Mouse (Mus musculus) heart, embryonic 11.5 days (tissue): Measurements from ENCODE around the gene Ldb3. TPM values are rescaled to one million over a fixed set of nuclear protein-coding genes. Genes with fewer than 3 reads are reported as not detected.
A peak's percentile ranks its signal among the peaks of the same experiment; 100 is the strongest.

Experiments
- ATAC-seq: fragments of 200-750 bp; cut with Nextera tagmentation; replicated peaks from 2 replicates; pipeline ENCODE4 v1.8.0; 2017; ENCODE audit warnings: moderate library complexity; ENCODE audit not compliant: insufficient number of reproducible peaks, low FRiP score, low TSS enrichment
- H3K27ac ChIP-seq: fragments of 300-500 bp; sonication (generic); 2 replicates; pipeline ENCODE4 v1.5.1; 2014; ENCODE audit warnings: mild to moderate bottlenecking, low read depth, low read length
- H3K27me3 ChIP-seq: fragments of 300-500 bp; sonication (generic); 2 replicates; pipeline ENCODE4 v1.6.1; 2014; ENCODE audit warnings: mild to moderate bottlenecking, low read length, mixed read lengths; ENCODE audit not compliant: control insufficient read depth, insufficient read depth
- H3K36me3 ChIP-seq: fragments of 300-500 bp; sonication (generic); 2 replicates; pipeline ENCODE4 v1.6.1; 2014; ENCODE audit warnings: mild to moderate bottlenecking, low read length, moderate library complexity, mixed read lengths; ENCODE audit not compliant: control insufficient read depth, insufficient read depth
- H3K4me1 ChIP-seq: fragments of 300-500 bp; sonication (generic); 2 replicates; pipeline ENCODE4 v1.6.1; 2014; ENCODE audit warnings: low read length; ENCODE audit not compliant: control insufficient read depth, insufficient read depth
- H3K4me2 ChIP-seq: fragments of 300-500 bp; sonication (generic); 2 replicates; pipeline ENCODE4 v1.6.1; 2014; ENCODE audit warnings: mild to moderate bottlenecking, moderate library complexity
- H3K4me3 ChIP-seq: fragments of 300-500 bp; sonication (generic); 2 replicates; pipeline ENCODE4 v1.5.1; 2014; ENCODE audit warnings: low read depth, low read length
- H3K9ac ChIP-seq: fragments of 300-500 bp; sonication (generic); 2 replicates; pipeline ENCODE4 v1.6.1; 2014; ENCODE audit warnings: mild to moderate bottlenecking, low read depth, low read length, moderate library complexity
- H3K9me3 ChIP-seq: fragments of 300-500 bp; sonication (generic); replicated peaks from 2 replicates; pipeline ENCODE4 v1.6.1; 2016; ENCODE audit warnings: low read length; ENCODE audit not compliant: control insufficient read depth
- WGBS: fragments of 180-500 bp; shearing (Covaris S2); extraction: QIAGEN DNeasy Blood & Tissue Kit; methylation state at CpG from one replicate; pipeline ENCODE4 v1.1.7; 2014; ENCODE audit not compliant: insufficient replicate concordance; 5-methylcytosine and 5-hydroxymethylcytosine counted together
- polyA plus RNA-seq: library from polyadenylated mRNA; unstranded; fragments of >200 nt; fragmentation: Nextera tagmentation; extraction: Ambion mirVana; gene quantifications from 2 replicates; pipeline ENCODE4 v1.2.1, GENCODE M21; 2014

Gene Ldb3
- polyA plus RNA-seq, 1 experiment from 2014 or later: 221 TPM

GRCm38 (mm10) chr14:34508187-34508840, 80.2 kb downstream of the Ldb3 start:
- H3K4me2 ChIP-seq: peak overlapping the region; percentile 14
- no peaks in the 10 kb centered on the region for H3K9me3 ChIP-seq
- H3K36me3 ChIP-seq: no peaks in the 10 kb centered on the region
- H3K4me1 ChIP-seq: peaks cover 31% of the 10 kb centered on the region
- H3K9ac ChIP-seq: no peak overlapping the region
- WGBS: 53% methylated on average over 4 of the region's 4 CpGs
- peak; percentile 67 for ATAC-seq
- no peaks in the 10 kb centered on the region for H3K27me3 ChIP-seq
- no peak overlapping the region for H3K27ac ChIP-seq
- no peak overlapping the region for H3K4me3 ChIP-seq

- H3K36me3 ChIP-seq: no peaks in the 10 kb centered on the region
- peaks cover 32% of the 10 kb centered on the region for H3K4me1 ChIP-seq
- no peak overlapping the region for H3K4me2 ChIP-seq
- H3K27me3 ChIP-seq: no peaks in the 10 kb centered on the region
- ATAC-seq: no peak
- H3K9ac ChIP-seq: no peak overlapping the region
- no peaks in the 10 kb centered on the region for H3K9me3 ChIP-seq
- 37% methylated on average over 7 of the region's 7 CpGs for WGBS
- no peak overlapping the region for H3K27ac ChIP-seq
- no peak overlapping the region for H3K4me3 ChIP-seq
Observed at GRCm38 (mm10) chr14:34505309-34505708, 83.2 kb downstream of the Ldb3 start.

- Histone ChIP-seq H3K4me2 (no peak overlapping the region), H3K36me3 (no peaks in the 10 kb centered on the region), H3K4me1 (peaks cover 41% of the 10 kb centered on the region), H3K9me3 (no peaks in the 10 kb centered on the region), H3K27ac (no peak overlapping the region), H3K27me3 (no peaks in the 10 kb centered on the region), H3K9ac (0 out of 2 replicates have a peak overlapping the region, but pooled peaks have one; percentile 34), H3K4me3 (no peak overlapping the region)
- WGBS: 85% methylated on average over 5 of the region's 5 CpGs
- ATAC-seq: no peak
Observed at GRCm38 (mm10) chr14:34504377-34504776, 84.1 kb downstream of the Ldb3 start.

GRCm38 (mm10) chr14:34503759-34504158, 84.7 kb downstream of the Ldb3 start:
- Histone ChIP-seq H3K27me3 (no peaks in the 10 kb centered on the region), H3K36me3 (no peaks in the 10 kb centered on the region), H3K4me3 (no peak overlapping the region), H3K9me3 (no peaks in the 10 kb centered on the region), H3K4me2 (peak overlapping the region; percentile 72), H3K4me1 (peaks cover 45% of the 10 kb centered on the region), H3K27ac (peak overlapping the region; percentile 99), H3K9ac (no peak overlapping the region)
- no peak for ATAC-seq
- WGBS: 63% methylated on average over 6 of the region's 6 CpGs

- H3K9ac ChIP-seq: peak within 1 kb of the TSS; percentile 100
- peaks cover 42% of the 10 kb centered on the region for H3K4me1 ChIP-seq
- peak within 1 kb of the TSS; percentile 99 for H3K27ac ChIP-seq
- 10% methylated on average over 15 of the region's 15 CpGs for WGBS
- ATAC-seq: no peak
- no peaks in the 10 kb centered on the region for H3K36me3 ChIP-seq
- peak within 1 kb of the TSS; percentile 95 for H3K4me3 ChIP-seq
- peak within 1 kb of the TSS; percentile 72 for H3K4me2 ChIP-seq
- no peaks in the 10 kb centered on the region for H3K27me3 ChIP-seq
- no peaks in the 10 kb centered on the region for H3K9me3 ChIP-seq
Observed at GRCm38 (mm10) chr14:34503325-34503647, 85.2 kb downstream of the Ldb3 start, which contains the start of gene Bmpr1a. Gene Bmpr1a (minus strand): TSS chr14:34503341.

GRCm38 (mm10) chr14:34502475-34503324, 85.8 kb downstream of the Ldb3 start:
- Histone ChIP-seq H3K4me2 (peak overlapping the region; percentile 72), H3K4me1 (peaks cover 44% of the 10 kb centered on the region), H3K27ac (peak overlapping the region; percentile 99), H3K9ac (peak overlapping the region; percentile 100), H3K4me3 (peak overlapping the region; percentile 95), H3K36me3 (no peaks in the 10 kb centered on the region), H3K9me3 (no peaks in the 10 kb centered on the region), H3K27me3 (no peaks in the 10 kb centered on the region)
- WGBS: under 1% methylated on average over 86 of the region's 115 CpGs
- peak; percentile 87 for ATAC-seq

GRCm38 (mm10) chr14:34501804-34502474, 86.5 kb downstream of the Ldb3 start:
- H3K9me3 ChIP-seq: no peaks in the 10 kb centered on the region
- WGBS: under 1% methylated on average over 62 of the region's 77 CpGs
- peak overlapping the region; percentile 100 for H3K9ac ChIP-seq
- peaks cover 49% of the 10 kb centered on the region for H3K4me1 ChIP-seq
- no peaks in the 10 kb centered on the region for H3K36me3 ChIP-seq
- peak overlapping the region; percentile 99 for H3K27ac ChIP-seq
- H3K4me3 ChIP-seq: peak overlapping the region; percentile 95
- ATAC-seq: peak; percentile 0; the same call in 1 of the 2 replicates
- no peaks in the 10 kb centered on the region for H3K27me3 ChIP-seq
- peak overlapping the region; percentile 72 for H3K4me2 ChIP-seq

GRCm38 (mm10) chr14:34501447-34501803, 87.1 kb downstream of the Ldb3 start:
- Histone ChIP-seq H3K9ac (peak overlapping the region; percentile 100), H3K27ac (peak overlapping the region; percentile 99), H3K4me2 (peak overlapping the region; percentile 72), H3K36me3 (no peaks in the 10 kb centered on the region), H3K4me1 (peaks cover 50% of the 10 kb centered on the region), H3K4me3 (peak overlapping the region; percentile 95), H3K9me3 (no peaks in the 10 kb centered on the region), H3K27me3 (no peaks in the 10 kb centered on the region)
- under 1% methylated on average over 16 of the region's 16 CpGs for WGBS
- no peak for ATAC-seq
